32 mouse cellular contexts compared by ENCODE assay signal in genomic region chr5:91724881-91725280, GRCm38 (mm10).
"Had no signal": no experiment of that assay in that cellular context is flagged by ENCODE, and none has a peak within 500 bp of the region (broad histone marks: within the 10 kb centered on the region; RNA-seq: fewer than 3 reads in every experiment).

No protein-coding gene starts in this region.

- H3K9me3 ChIP-seq: heart, embryonic 13.5 days; heart, embryonic 15.5 days; hindbrain, embryonic 10.5 days; hindbrain, embryonic 12.5 days; hindbrain, embryonic 15.5 days; intestine, embryonic 15.5 days; kidney, embryonic 15.5 days had no signal

- H3K4me3 ChIP-seq: heart, embryonic 13.5 days; heart, embryonic 15.5 days; hindbrain, embryonic 10.5 days; hindbrain, embryonic 12.5 days; hindbrain, embryonic 15.5 days; intestine, embryonic 15.5 days; kidney, embryonic 15.5 days; layer of hippocampus, adult 2 months; left cerebral cortex, adult 2 months had no signal

- H3K27ac ChIP-seq: heart, embryonic 13.5 days; heart, embryonic 15.5 days; hindbrain, embryonic 10.5 days; hindbrain, embryonic 12.5 days; hindbrain, embryonic 14.5 days; hindbrain, embryonic 15.5 days; hindbrain, postnatal 0 days; intestine, embryonic 15.5 days; kidney, embryonic 15.5 days; kidney, postnatal 0 days; layer of hippocampus, adult 2 months; left cerebral cortex, adult 2 months had no signal

- H3K36me3 ChIP-seq: heart, embryonic 13.5 days; heart, embryonic 15.5 days; hindbrain, embryonic 10.5 days; hindbrain, embryonic 12.5 days; hindbrain, embryonic 15.5 days; intestine, embryonic 15.5 days; kidney, embryonic 15.5 days had no signal

- H3K9ac ChIP-seq: heart, embryonic 13.5 days; heart, embryonic 15.5 days; hindbrain, embryonic 12.5 days; hindbrain, embryonic 14.5 days; hindbrain, embryonic 15.5 days; intestine, embryonic 15.5 days; kidney, embryonic 15.5 days had no signal

- ATAC-seq: hindbrain, embryonic 16.5 days; hindbrain, postnatal 0 days; inflammation-experienced regulatory T-cells, adult 6 months; intestine, embryonic 15.5 days; intestine, embryonic 16.5 days; intestine, postnatal 0 days had no signal

- H3K4me1 ChIP-seq: intestine, embryonic 15.5 days had no signal

- DNase-seq: heart, postnatal 10 days; heart, postnatal 14 days; heart, postnatal 36 days; heart, postnatal 4 days; kidney, adult 11 months; kidney, adult 18-20 months; kidney, adult 2 months; kidney, adult 8-10 months; kidney, adult 9 months; kidney, postnatal 10 days; kidney, postnatal 14 days; kidney, postnatal 25 days; kidney, postnatal 36 days; kidney, postnatal 4 days; layer of hippocampus, adult 9-11 months; layer of hippocampus, postnatal 36 days had no signal

- H3K27me3 ChIP-seq: heart, embryonic 13.5 days; heart, embryonic 15.5 days; intestine, embryonic 15.5 days; kidney, embryonic 15.5 days had no signal

- H3K4me2 ChIP-seq: heart, embryonic 13.5 days; heart, embryonic 15.5 days; hindbrain, embryonic 12.5 days; hindbrain, embryonic 14.5 days; hindbrain, embryonic 15.5 days; intestine, embryonic 15.5 days; kidney, embryonic 15.5 days had no signal
